Comparison of ENCODE assay signal across 24 mouse cellular contexts in genomic region chr19:50410561-50410960, GRCm38 (mm10).
DNase-seq lines count a peak whose midpoint lies in the region; ATAC-seq lines count a peak whose summit lies in the region.
"Had no signal": no experiment of that assay in that cellular context is flagged by ENCODE, and none has a peak within 500 bp of the region (broad histone marks: within the 10 kb centered on the region; RNA-seq: fewer than 3 reads in every experiment).

No protein-coding gene starts in this region.

- no peak overlapping the region for H3K9ac ChIP-seq in forebrain, embryonic 14.5 days (ENCODE audit: low read length)
- H3K9ac ChIP-seq in forebrain, embryonic 15.5 days (replicated peaks) = no peak overlapping the region
- H3K9ac ChIP-seq: embryonic facial prominence, embryonic 13.5 days; embryonic facial prominence, embryonic 15.5 days; forebrain, embryonic 12.5 days had no signal

- H3K36me3 ChIP-seq in forebrain, embryonic 14.5 days (ENCODE audit: control insufficient read depth, insufficient read depth, low read length) = no peaks in the 10 kb centered on the region
- no peaks in the 10 kb centered on the region for H3K36me3 ChIP-seq in forebrain, embryonic 15.5 days
- H3K36me3 ChIP-seq: embryonic facial prominence, embryonic 13.5 days; embryonic facial prominence, embryonic 15.5 days; forebrain, embryonic 10.5 days; forebrain, embryonic 12.5 days; G1E had no signal

- no peak for ATAC-seq in forebrain, embryonic 14.5 days
- no peak for ATAC-seq in forebrain, embryonic 15.5 days (replicated peaks)
- ATAC-seq: CD4-positive, CD25-positive, alpha-beta regulatory T cell, adult 4 months; forebrain, embryonic 16.5 days had no signal

- no peak overlapping the region for H3K4me2 ChIP-seq in forebrain, embryonic 14.5 days (ENCODE audit: low read length)
- H3K4me2 ChIP-seq in forebrain, embryonic 15.5 days (replicated peaks) = no peak overlapping the region
- H3K4me2 ChIP-seq: embryonic facial prominence, embryonic 13.5 days; embryonic facial prominence, embryonic 15.5 days; forebrain, embryonic 12.5 days had no signal

- no peaks in the 10 kb centered on the region for H3K4me1 ChIP-seq in forebrain, embryonic 14.5 days (ENCODE audit: control insufficient read depth, insufficient read depth, low read length)
- no peaks in the 10 kb centered on the region for H3K4me1 ChIP-seq in forebrain, embryonic 15.5 days
- H3K4me1 ChIP-seq: embryonic facial prominence, embryonic 13.5 days; embryonic facial prominence, embryonic 15.5 days; forebrain, embryonic 12.5 days had no signal

- H3K9me3 ChIP-seq in forebrain, embryonic 14.5 days (replicated peaks; ENCODE audit: control insufficient read depth, low read length) = no peaks in the 10 kb centered on the region
- H3K9me3 ChIP-seq in forebrain, embryonic 15.5 days = no peaks in the 10 kb centered on the region
- H3K9me3 ChIP-seq: embryonic facial prominence, embryonic 13.5 days; embryonic facial prominence, embryonic 15.5 days; forebrain, embryonic 10.5 days; forebrain, embryonic 12.5 days had no signal

- H3K27ac ChIP-seq in forebrain, embryonic 14.5 days (ENCODE audit: low read depth, low read length) = no peak overlapping the region
- H3K27ac ChIP-seq in forebrain, embryonic 15.5 days (replicated peaks) = no peak overlapping the region
- H3K27ac ChIP-seq: embryonic facial prominence, embryonic 13.5 days; embryonic facial prominence, embryonic 15.5 days; forebrain, embryonic 10.5 days; forebrain, embryonic 12.5 days had no signal

- no peaks in the 10 kb centered on the region for H3K27me3 ChIP-seq in forebrain, embryonic 14.5 days (replicated peaks; ENCODE audit: control insufficient read depth, insufficient read depth, low read length)
- H3K27me3 ChIP-seq in forebrain, embryonic 15.5 days = no peaks in the 10 kb centered on the region
- H3K27me3 ChIP-seq: CH12.LX; embryonic facial prominence, embryonic 13.5 days; embryonic facial prominence, embryonic 15.5 days; forebrain, embryonic 12.5 days had no signal

- H3K4me3 ChIP-seq in forebrain, embryonic 14.5 days (ENCODE audit: low read depth, low read length) = no peak overlapping the region
- H3K4me3 ChIP-seq in forebrain, embryonic 15.5 days = no peak overlapping the region
- H3K4me3 ChIP-seq: embryonic facial prominence, embryonic 13.5 days; embryonic facial prominence, embryonic 15.5 days; erythroblast, embryonic 14.5 days; forebrain, embryonic 10.5 days; forebrain, embryonic 12.5 days had no signal

- WGBS in forebrain, embryonic 14.5 days = 24% methylated on average over 3 of the region's 3 CpGs
- 31% methylated on average over 3 of the region's 3 CpGs for WGBS in forebrain, embryonic 15.5 days

- peak; percentile 29 for DNase-seq in forebrain, embryonic 14.5 days (ENCODE audit: low spot score)
- peak; percentile 61 for DNase-seq in retina, embryonic 14.5 days (ENCODE audit: low spot score)
- no peak for DNase-seq in cerebellum, adult 11-12 months
- DNase-seq in spleen, adult 12 weeks (ENCODE audit: low spot score) = no peak
- DNase-seq: adrenal gland, adult 2 months; adrenal gland, postnatal 10 days; adrenal gland, postnatal 25 days; B cell, adult 2 months; cerebellum, adult 18-20 months; cerebellum, adult 8-10 months; cerebellum, adult 9-11 months; cerebellum, postnatal 14 days; cerebellum, postnatal 36 days; embryo, embryonic 11 days had no signal

Comparison
In these comparisons a context has a peak if more than half of its experiments do, and no peak if none do; other contexts are left out.
1. DNase-seq: peak in forebrain, embryonic 14.5 days (single experiment) and retina, embryonic 14.5 days (single experiment); none in cerebellum, adult 11-12 months (single experiment) and spleen, adult 12 weeks (single experiment).